ENCODE assay signal across 14 mouse cellular contexts in genomic region chr6:3911284-3911683, GRCm38 (mm10).
DNase-seq lines count a peak whose midpoint lies in the region; ATAC-seq lines count a peak whose summit lies in the region.
"Had no signal": no experiment of that assay in that cellular context is flagged by ENCODE, and none has a peak within 500 bp of the region (broad histone marks: within the 10 kb centered on the region; RNA-seq: fewer than 3 reads in every experiment).

No protein-coding gene starts in this region.

- no peak for DNase-seq in frontal cortex, postnatal 25 days (ENCODE audit: low spot score in 2 of 2)
- DNase-seq in kidney, adult 9 months = peak; percentile 41
- DNase-seq in kidney, adult 8-10 months = no peak
- DNase-seq in lung, postnatal 10 days = peak; percentile 10
- no peak for DNase-seq in lung, postnatal 14 days
- peak; percentile 12 for DNase-seq in adipocyte (ENCODE audit: low spot score)
- no peak for DNase-seq in yolk sac, embryonic 10.5 days (ENCODE audit: low spot score)
- DNase-seq: adrenal gland, adult 8-10 months; cerebellum, adult 9-10 months; right cerebral cortex, postnatal 14 days; thymus, postnatal 25 days had no signal

- ATAC-seq in frontal cortex, adult (ENCODE audit: low TSS enrichment) = peak; percentile 55; the same call in 1 of the 2 replicates
- ATAC-seq: forebrain, embryonic 14.5 days; inflammation-experienced regulatory T-cells, adult 6 months had no signal

Comparison
In these comparisons a context has a peak if more than half of its experiments do, and no peak if none do; other contexts are left out.
1. DNase-seq: peak in kidney, adult 9 months (single experiment), lung, postnatal 10 days (single experiment) and adipocyte (single experiment); none in frontal cortex, postnatal 25 days (0 of 2), kidney, adult 8-10 months (0 of 2), lung, postnatal 14 days (single experiment) and yolk sac, embryonic 10.5 days (single experiment).